Mouse (Mus musculus) hematopoietic stem cell, adult 5-6 weeks (primary cell): ENCODE results near the gene Homer1. TPM values are rescaled to one million over a fixed set of nuclear protein-coding genes. Genes with fewer than 3 reads are reported as not detected.

Experiments used
- ATAC-seq, 2 experiments: fragments of 125-278 bp in 1 of 2; replicated peaks in 1 of 2; 2 replicates each; pipeline ENCODE4 v1.8.0; 2016 to 2017; ENCODE audit warnings: inconsistent platforms in 2 of 2, mild to moderate bottlenecking in 2 of 2, moderate number of reproducible peaks in 2 of 2, low read depth in 1 of 2, moderate TSS enrichment in 1 of 2; ENCODE audit not compliant: low FRiP score in 2 of 2, poor library complexity in 2 of 2, severe bottlenecking in 2 of 2, insufficient read depth in 1 of 2, low TSS enrichment in 1 of 2
- total RNA-seq: library from RNA; stranded (forward); fragments of 172-1452, 232-1000 nt; gene quantifications from 2 replicates; pipeline ENCODE4 v1.2.3, GENCODE M21; 2017

Homer1 gene
- total RNA-seq, 1 experiment from 2014 or later = 13.9 TPM

DNA sequence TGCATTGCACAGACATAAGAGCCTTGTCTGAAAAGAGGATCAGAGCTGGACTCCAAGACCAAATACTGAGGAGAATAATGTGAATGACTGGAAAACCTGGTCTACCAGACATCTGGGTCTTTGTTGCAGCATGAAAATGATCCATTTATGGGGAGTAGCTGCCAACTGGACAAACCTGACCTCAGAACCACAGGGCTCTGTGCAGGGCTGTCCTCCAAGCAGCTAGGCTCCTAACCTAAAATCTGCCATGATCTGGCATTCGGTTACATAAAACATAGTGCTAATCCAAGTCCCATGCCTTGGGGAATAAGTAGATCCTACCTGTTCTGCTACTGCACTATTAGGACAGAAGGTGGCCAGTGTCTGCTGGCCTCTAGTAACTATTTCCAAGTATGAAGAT lies 129.8 kb downstream of the Homer1 start:
- ATAC-seq = no peak

DNA sequence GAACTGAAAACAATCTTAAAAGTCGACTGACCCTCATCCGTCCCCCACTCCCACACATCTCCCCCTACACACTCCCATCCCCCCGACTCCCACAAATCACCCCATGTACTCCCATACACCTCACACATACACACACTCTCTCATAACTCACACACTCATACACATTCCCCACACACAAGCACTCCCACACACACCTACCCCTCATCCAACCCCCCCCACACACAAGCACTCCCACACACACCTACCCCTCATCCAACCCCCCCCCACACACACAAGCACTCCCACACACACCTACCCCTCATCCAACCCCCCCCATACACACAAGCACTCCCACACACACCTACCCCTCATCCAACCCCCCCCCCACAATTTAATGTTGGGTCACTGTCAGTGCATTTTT lies 140.7 kb downstream of the Homer1 start:
- no peak for ATAC-seq

DNA sequence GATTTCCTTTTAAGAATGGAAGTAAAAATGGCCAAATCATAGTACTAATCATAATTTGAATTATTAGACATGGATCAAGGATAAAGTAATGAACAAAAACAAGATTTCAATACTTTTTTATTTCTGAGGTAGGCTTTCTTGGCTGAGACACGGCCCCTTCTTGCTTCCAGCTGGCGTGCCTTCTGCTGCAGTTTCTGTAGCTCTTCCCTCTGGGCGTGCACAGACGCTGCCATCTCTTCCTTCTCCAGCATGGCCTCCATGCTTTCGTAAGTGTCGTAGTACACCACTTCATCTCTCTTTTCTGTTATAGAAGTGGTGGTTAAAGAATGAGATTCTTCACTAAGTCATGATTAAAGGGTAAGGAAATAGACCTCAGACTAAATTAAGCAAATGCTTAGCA lies 153.8 kb downstream of the Homer1 start:
- no peak for ATAC-seq

Other genes with a start within 250 kb of the Homer1 start
- 0.56 and 0.65 TPM in 2 replicates for gene Cmya5, start 154.9 kb upstream of the Homer1 start, total RNA-seq
- gene Tent2, start 107.2 kb upstream of the Homer1 start, total RNA-seq = 45.7 and 97.1 TPM in 2 replicates
- 17.0 and 17.8 TPM in 2 replicates for gene Jmy, start 200.2 kb downstream of the Homer1 start, total RNA-seq